Mouse (Mus musculus): ENCODE results near the gene Atp2c2. TPM values are rescaled to one million over a fixed set of nuclear protein-coding genes. Genes with fewer than 3 reads are reported as not detected.

The Atp2c2 gene
- total and polyA plus RNA-seq, 3 experiments = 0.27 to 0.58 TPM; not detected in 1

- TF ChIP-seq BHLHE40 (IDR thresholded peaks at IDR 0.05; ENCODE audit: borderline replicate concordance, low read depth, low read length) = peak; percentile 85
- no peak for TF ChIP-seq ZKSCAN1 (IDR thresholded peaks at IDR 0.05; ENCODE audit: low read depth, low read length)
- 0 out of 2 replicates have a peak, but pooled peaks have one; percentile 21 for TF ChIP-seq ELF1 (IDR thresholded peaks at IDR 0.05; ENCODE audit: low read depth, low read length)
Measured at GRCm38 (mm10) chr8:119738129-119738907, 38.5 kb downstream of the Atp2c2 start (continued).

DNA sequence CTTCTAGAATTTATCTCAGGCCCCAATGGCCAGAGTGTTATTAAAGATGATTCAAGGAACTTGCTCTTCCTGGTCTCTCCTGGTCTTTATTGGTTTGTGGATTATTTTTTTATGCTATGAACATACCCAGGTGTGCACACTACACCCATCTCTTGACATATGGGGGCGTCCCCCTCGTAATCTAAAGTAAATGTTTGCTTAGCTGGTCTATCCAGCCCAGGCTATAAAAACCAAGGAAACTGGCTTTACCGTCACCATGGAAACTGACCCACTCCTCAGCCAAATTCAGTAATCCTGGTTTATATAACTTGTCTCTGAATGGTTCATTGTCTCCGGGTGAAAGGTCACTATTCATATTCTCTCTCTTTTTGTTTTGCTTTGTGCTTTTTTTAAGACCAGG is 40.8 kb downstream of the Atp2c2 start:
- H3K36me3 ChIP-seq (ENCODE audit: control insufficient read depth in 1 of 2, insufficient read depth in 2 of 2, low read length in 2 of 2) = peaks cover 0 to 9% of the 10 kb centered on the region in 2 experiments; a peak in 2 of 4 replicates
- H3K27ac ChIP-seq (ENCODE audit: control insufficient read depth, low read depth, low read length) = no peak overlapping the region
- H3K27me3 ChIP-seq (ENCODE audit: control insufficient read depth in 1 of 2, insufficient read depth in 2 of 2, low read length in 2 of 2) = no peaks in the 10 kb centered on the region
- no peaks in the 10 kb centered on the region for H3K79me2 ChIP-seq (ENCODE audit: control insufficient read depth, insufficient read depth, low read length, poor library complexity)
- H3K9ac ChIP-seq (ENCODE audit: control insufficient read depth, low read depth, low read length, poor library complexity, severe bottlenecking) = no peak overlapping the region
- H3K4me3 ChIP-seq (ENCODE audit: control insufficient read depth in 1 of 2, insufficient read depth in 1 of 2, low read depth in 2 of 2, low read length in 2 of 2) = no peak overlapping the region
- TF ChIP-seq CHD2 (IDR thresholded peaks at IDR 0.05; ENCODE audit: low read length) (no peak), POLR2AphosphoS2 (IDR thresholded peaks at IDR 0.05; ENCODE audit: low read length) (no peak), GABPA (IDR thresholded peaks at IDR 0.05; ENCODE audit: low read depth, low read length) (no peak), ELF1 (IDR thresholded peaks at IDR 0.05; ENCODE audit: low read depth, low read length) (no peak), JUND (IDR thresholded peaks at IDR 0.05; ENCODE audit: low read depth, low read length) (no peak), MEF2A (IDR thresholded peaks at IDR 0.05; ENCODE audit: extremely low read depth, insufficient replicate concordance, low read depth, low read length, poor library complexity, severe bottlenecking) (no peak), SIN3A (IDR thresholded peaks at IDR 0.05; ENCODE audit: low read length) (no peak), ZKSCAN1 (IDR thresholded peaks at IDR 0.05; ENCODE audit: low read depth, low read length) (no peak), TCF12 (IDR thresholded peaks at IDR 0.05; ENCODE audit: low read depth, low read length) (no peak)
- H3K4me1 ChIP-seq (ENCODE audit: control insufficient read depth in 1 of 2, insufficient read depth in 2 of 2, low read length in 2 of 2) = peaks cover 5 to 31% of the 10 kb centered on the region in 2 experiments
- H3K9me3 ChIP-seq (replicated peaks; ENCODE audit: insufficient read depth, low read length) = no peaks in the 10 kb centered on the region
- no peak for DNase-seq (ENCODE audit: low read depth, low spot score)

GRCm38 (mm10) chr8:119742409-119742808 is 42.6 kb downstream of the Atp2c2 start:
- Histone ChIP-seq H3K79me2 (ENCODE audit: control insufficient read depth, insufficient read depth, low read length, poor library complexity) (no peaks in the 10 kb centered on the region), H3K4me1 (ENCODE audit: control insufficient read depth in 1 of 2, insufficient read depth in 2 of 2, low read length in 2 of 2) (peaks cover 5 to 31% of the 10 kb centered on the region in 2 experiments), H3K27ac (ENCODE audit: control insufficient read depth, low read depth, low read length) (no peak overlapping the region), H3K36me3 (ENCODE audit: control insufficient read depth in 1 of 2, insufficient read depth in 2 of 2, low read length in 2 of 2) (peaks cover 0 to 9% of the 10 kb centered on the region in 2 experiments; a peak in 2 of 4 replicates), H3K9me3 (replicated peaks; ENCODE audit: insufficient read depth, low read length) (no peaks in the 10 kb centered on the region), H3K4me3 (ENCODE audit: control insufficient read depth in 1 of 2, insufficient read depth in 1 of 2, low read depth in 2 of 2, low read length in 2 of 2) (no peak overlapping the region), H3K27me3 (ENCODE audit: control insufficient read depth in 1 of 2, insufficient read depth in 2 of 2, low read length in 2 of 2) (no peaks in the 10 kb centered on the region), H3K9ac (ENCODE audit: control insufficient read depth, low read depth, low read length, poor library complexity, severe bottlenecking) (no peak overlapping the region)
- no peak for DNase-seq (ENCODE audit: low read depth, low spot score)
- no peak for TF ChIP-seq POLR2A (IDR thresholded peaks at IDR 0.05; ENCODE audit: control insufficient read depth in 1 of 2, insufficient read depth in 1 of 2, low read depth in 1 of 2, low read length in 2 of 2, poor library complexity in 1 of 2)
- TF ChIP-seq USF2 (IDR thresholded peaks at IDR 0.05; ENCODE audit: borderline replicate concordance in 1 of 2, insufficient read depth in 1 of 2, low read depth in 1 of 2, low read length in 2 of 2) = no peak
- no peak for TF ChIP-seq MEF2A (IDR thresholded peaks at IDR 0.05; ENCODE audit: extremely low read depth, insufficient replicate concordance, low read depth, low read length, poor library complexity, severe bottlenecking)
- TF ChIP-seq JUND (IDR thresholded peaks at IDR 0.05; ENCODE audit: low read depth, low read length) = no peak
- no peak for TF ChIP-seq SIN3A (IDR thresholded peaks at IDR 0.05; ENCODE audit: low read length)
- no peak for TF ChIP-seq MYB (IDR thresholded peaks at IDR 0.05; ENCODE audit: low read depth, low read length)
- TF ChIP-seq RAD21 (IDR thresholded peaks at IDR 0.05; ENCODE audit: low read depth, low read length) = no peak
- no peak for TF ChIP-seq GATA1 (IDR thresholded peaks at IDR 0.05; ENCODE audit: low read depth, low read length)
- no peak for TF ChIP-seq ZMIZ1 (IDR thresholded peaks at IDR 0.05; ENCODE audit: low read depth, low read length)
- TF ChIP-seq CHD1 (IDR thresholded peaks at IDR 0.05; ENCODE audit: low read depth, low read length) = no peak
- TF ChIP-seq MXI1 (IDR thresholded peaks at IDR 0.05; ENCODE audit: low read depth, low read length) = no peak
- TF ChIP-seq MYC (IDR thresholded peaks at IDR 0.05; ENCODE audit: low read depth, low read length) = no peak
- TF ChIP-seq POLR2AphosphoS2 (IDR thresholded peaks at IDR 0.05; ENCODE audit: low read length) = no peak
- no peak for TF ChIP-seq ZKSCAN1 (IDR thresholded peaks at IDR 0.05; ENCODE audit: low read depth, low read length)
- no peak for TF ChIP-seq KAT2A (conservative IDR thresholded peaks at IDR 0.05; ENCODE audit: low read depth, low read length)
- no peak for TF ChIP-seq GABPA (IDR thresholded peaks at IDR 0.05; ENCODE audit: low read depth, low read length)
- TF ChIP-seq BHLHE40 (IDR thresholded peaks at IDR 0.05; ENCODE audit: borderline replicate concordance, low read depth, low read length) = no peak
- no peak for TF ChIP-seq NRF1 (IDR thresholded peaks at IDR 0.05; ENCODE audit: insufficient read depth, low read depth, low read length, poor library complexity, severe bottlenecking)
- no peak for TF ChIP-seq HCFC1 (IDR thresholded peaks at IDR 0.05; ENCODE audit: low read depth, low read length)
